Mouse (Mus musculus) lung, postnatal 25 days (tissue): ENCODE measurements around the gene Slc25a47.
A peak's percentile ranks its signal among the peaks of the same experiment; 100 is the strongest.

ENCODE experiments used
- DNase-seq: peaks from one replicate; pipeline ENCODE4 v3.0.0; 2022; ENCODE audit warnings: low spot score

Slc25a47 gene

GRCm38 (mm10) chr12:108826958-108827535, 8.8 kb upstream of the Slc25a47 start:
- no peak for DNase-seq

DNA sequence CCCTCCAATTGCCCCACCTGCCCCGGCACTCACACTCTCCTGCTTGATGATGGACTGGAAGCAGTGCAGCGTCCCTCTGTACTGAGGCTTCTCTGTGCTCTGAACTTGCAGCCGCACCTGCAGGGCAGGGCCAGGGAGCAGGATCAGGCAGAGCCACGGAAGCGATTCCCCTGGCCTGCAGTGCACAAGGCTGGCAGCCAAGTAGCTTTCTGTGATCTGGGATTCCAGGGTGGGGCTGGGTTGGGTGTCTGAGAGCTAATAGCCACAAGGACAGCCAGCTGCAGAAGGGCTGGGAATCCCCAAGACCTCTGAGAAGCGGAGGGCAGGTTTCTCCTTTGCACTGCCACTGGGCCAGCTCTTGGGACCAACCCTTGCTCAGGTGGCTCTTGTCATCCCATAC, 8.2 kb upstream of the Slc25a47 start:
- DNase-seq, result no peak

- DNase-seq, result no peak
These were observed 6.2 kb upstream of the Slc25a47 start for GRCm38 (mm10) chr12:108829636-108830035.

- DNase-seq, result no peak
These were observed 5.5 kb upstream of the Slc25a47 start for GRCm38 (mm10) chr12:108830358-108830757.

- DNase-seq, result peak; percentile 78
These were observed 3.7 kb upstream of the Slc25a47 start for GRCm38 (mm10) chr12:108831966-108832643.

DNA sequence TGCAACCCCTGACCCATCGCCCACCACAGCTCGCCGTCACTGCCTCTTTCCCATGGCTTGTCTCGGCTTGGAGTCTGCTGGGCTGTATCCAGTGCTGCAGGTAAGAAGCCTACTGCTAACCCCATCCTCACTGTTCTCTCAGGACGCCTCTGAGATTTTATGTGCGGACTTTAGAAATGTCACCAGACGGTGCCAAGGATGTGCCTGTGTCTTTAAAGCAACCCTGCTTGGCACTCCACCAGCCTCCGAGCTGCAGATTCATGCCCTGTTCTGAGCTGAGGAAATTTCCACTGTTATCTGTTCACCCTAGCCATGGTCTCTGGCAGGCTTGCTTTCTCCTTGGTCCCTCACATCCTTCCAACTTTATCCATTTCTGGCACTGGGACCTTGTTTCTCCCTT, 3.0 kb upstream of the Slc25a47 start:
- no peak for DNase-seq

GRCm38 (mm10) chr12:108833408-108833807, 2.4 kb upstream of the Slc25a47 start:
- no peak for DNase-seq

DNA sequence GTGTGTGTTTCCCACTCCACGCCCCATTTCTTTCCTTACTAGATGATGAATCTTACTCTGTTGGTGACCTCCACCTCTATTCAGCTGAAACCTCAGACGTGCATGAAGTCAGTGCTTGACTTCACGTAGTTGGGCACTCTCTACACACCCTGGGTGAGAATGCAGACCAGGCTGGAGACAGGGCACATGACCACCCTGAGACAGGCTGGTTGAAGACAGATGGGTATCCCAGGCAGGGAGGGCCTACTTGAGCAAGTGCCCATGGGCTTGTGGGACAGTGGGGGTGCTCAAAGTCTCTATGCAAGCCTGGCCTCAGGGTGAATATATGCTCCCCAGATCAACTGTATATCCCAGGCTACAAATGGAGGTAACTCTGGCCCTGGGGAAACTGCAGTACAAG, 1.5 kb upstream of the Slc25a47 start:
- DNase-seq, result no peak

GRCm38 (mm10) chr12:108834786-108835185, 1.1 kb upstream of the Slc25a47 start:
- peak; percentile 36 for DNase-seq

DNA sequence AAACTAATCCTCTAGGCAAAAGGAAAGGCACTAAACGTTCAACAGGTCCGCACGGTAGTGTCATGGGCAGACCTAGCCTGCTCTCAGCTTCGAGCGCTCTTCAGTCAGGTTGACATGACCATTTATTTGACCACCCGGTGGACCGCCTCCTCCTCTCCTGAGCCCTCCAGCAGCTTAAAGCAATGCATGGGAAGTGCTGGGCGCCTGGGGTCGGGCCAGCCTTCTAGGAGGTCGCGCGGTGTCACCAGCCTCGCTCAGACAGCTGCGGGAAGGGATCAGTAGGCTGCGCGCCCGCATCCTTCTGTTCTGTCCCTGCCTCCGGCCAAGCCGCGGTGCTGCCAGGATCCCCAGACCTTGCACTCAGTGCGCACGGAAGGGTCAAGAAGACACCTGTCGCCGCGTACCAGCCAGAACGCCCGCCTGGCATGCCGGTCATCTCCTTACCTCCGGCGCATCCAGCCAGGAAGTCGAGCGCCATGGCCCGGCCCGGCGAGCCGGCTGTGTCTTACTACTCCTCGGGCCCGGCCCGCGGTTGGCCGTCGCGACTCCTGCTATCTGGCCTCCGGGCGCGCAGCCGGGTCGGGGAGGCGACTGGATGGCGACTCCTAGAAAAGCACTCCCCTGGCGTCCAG, 522 bp upstream of the Slc25a47 start:
- DNase-seq, result no peak

GRCm38 (mm10) chr12:108836722-108837121, 876 bp downstream of the Slc25a47 start:
- no peak for DNase-seq

GRCm38 (mm10) chr12:108841181-108841580, 5.3 kb downstream of the Slc25a47 start:
- DNase-seq, result peak; percentile 90

- DNase-seq, result no peak
These were observed 6.8 kb downstream of the Slc25a47 start for GRCm38 (mm10) chr12:108842663-108843062.

DNA sequence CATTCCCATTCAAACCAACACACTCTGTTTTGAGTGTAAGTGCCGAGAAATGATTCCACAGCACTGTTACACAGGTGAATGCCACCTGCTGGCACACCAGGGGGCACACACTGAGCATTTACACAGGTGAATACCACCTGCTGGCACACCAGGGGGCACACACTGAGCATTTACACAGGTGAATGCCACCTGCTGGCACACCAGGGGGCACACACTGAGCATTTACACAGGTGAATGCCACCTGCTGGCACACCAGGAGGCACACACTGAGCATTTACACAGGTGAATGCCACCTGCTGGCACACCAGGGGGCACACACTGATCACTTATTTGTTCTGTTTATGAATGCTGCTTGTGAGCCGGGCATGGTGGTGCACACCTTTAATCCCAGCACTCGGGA, 12.2 kb downstream of the Slc25a47 start:
- DNase-seq, result peak; percentile 32

GRCm38 (mm10) chr12:108849488-108850022, 13.7 kb downstream of the Slc25a47 start:
- no peak for DNase-seq

DNA sequence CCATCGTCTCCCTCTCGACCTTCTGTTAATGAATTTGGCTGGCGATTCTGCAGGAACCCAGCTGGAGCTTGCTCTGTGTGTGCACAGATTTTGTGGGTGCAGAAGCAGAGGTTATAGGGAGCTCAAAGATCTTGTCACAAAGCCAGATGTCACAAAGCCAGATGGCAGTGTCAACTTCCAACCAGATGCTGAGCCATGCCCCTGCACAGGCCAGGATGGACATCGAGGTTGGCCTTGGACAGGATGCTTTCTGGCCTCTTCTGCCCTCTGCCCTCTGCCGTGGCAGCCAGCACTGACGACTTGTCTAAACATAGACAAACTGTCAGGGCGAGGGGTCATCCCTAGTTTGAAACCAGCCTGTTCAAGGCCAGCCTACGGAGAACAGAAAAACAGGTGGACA, 14.3 kb downstream of the Slc25a47 start:
- peak; percentile 43 for DNase-seq

GRCm38 (mm10) chr12:108850886-108851285, 15.0 kb downstream of the Slc25a47 start:
- DNase-seq, result no peak

- DNase-seq, result no peak
These were observed 17.0 kb downstream of the Slc25a47 start for GRCm38 (mm10) chr12:108852822-108853221.

DNA sequence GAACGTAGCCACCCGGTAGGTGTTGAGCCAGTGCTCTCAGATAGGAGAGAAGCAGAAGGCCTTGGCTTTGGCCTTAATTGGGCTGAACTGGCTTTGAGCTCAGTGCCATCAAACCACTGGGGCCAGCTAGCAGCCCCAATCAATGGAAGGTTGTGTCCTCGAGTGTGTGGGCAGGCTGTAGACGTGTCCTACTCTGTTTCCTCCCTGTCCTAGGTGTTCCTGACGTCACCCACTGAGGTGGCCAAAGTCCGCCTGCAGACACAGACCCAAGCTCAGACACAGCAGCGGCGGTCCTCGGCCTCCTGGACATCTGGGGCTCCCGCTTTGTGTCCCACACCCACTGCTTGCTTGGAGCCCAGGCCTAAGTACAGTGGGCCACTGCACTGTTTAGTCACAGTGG, 19.2 kb downstream of the Slc25a47 start:
- no peak for DNase-seq

GRCm38 (mm10) chr12:108856186-108856585, 20.3 kb downstream of the Slc25a47 start:
- no peak for DNase-seq

- DNase-seq, result no peak
These were observed 21.3 kb downstream of the Slc25a47 start for GRCm38 (mm10) chr12:108857109-108857508.

DNA sequence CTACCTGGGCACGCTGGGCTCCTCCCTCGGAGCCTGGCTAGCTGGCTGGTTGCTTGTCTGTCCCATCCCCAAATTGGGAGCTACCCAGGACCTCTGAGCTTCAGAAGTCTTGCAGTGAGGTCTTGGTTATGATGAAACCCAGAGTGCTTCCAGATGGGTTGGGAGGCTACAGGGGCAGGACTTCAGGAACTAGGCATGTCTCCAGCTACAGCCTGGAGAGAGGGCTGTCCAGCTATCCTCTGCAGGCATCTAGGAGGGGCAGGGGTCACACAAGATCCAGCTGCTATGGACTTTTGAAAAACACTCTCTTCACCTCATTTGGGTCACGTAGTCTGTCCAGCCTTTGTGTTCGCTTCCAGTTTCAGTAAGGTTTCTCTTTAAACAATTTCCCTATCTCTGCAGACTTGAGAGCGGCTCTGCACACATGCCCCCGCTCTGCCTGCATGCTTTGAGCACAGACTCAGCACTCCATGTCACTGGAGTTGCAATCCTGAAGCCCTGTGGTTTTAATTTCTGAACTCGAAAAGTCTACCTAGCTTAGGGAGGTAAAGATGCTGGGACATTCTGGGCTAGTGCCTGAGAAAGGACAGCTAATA, 21.8 kb downstream of the Slc25a47 start:
- peak; percentile 53 for DNase-seq

DNA sequence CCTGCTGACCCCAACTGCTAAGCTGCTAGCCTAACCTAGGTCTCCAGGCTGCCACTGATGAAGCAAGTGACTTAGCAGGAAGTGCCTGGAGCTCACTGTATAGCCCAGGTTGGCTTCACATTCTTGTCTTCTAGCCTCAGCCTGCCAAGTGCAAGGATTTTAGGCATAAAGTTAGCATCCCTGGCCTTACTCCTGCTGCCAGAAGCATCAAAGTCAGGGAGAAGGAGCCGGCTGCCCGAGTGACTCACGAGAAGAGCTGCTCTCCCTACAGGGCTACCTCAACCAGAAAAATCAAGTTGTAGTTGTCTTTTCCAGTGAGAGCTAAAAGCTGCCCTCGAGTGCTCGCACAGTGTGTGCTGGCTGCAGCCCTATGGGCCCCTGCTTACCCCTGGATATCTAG, 22.6 kb downstream of the Slc25a47 start:
- DNase-seq, result no peak
